Mouse (Mus musculus): ENCODE results near the gene Klra6.
"Not testable (repeated sequence)": the region's sequence is repeated elsewhere in the genome, so short reads cannot be mapped to it uniquely, and the experiment has no call there.

Gene Klra6

DNA sequence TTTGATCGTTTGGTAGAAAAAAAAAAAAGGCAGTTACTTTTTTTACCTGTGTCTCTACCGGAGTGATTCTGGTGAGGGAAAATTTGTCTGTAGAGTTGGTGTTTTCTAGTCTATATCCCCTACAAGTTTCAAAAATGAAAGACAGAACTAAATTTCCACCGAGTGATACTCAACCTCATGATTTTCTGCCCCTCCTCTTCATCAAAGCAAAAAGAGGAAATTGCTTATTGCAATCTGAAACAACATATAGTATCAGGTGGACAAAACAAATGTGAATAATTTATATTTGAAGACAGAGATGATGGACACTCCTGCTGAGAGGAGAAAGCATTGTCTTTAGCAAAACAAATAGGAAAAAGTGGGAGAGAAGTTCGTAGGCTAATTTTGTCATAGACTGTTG, at the start of gene Klra6:
Gene Klra6 (minus strand): TSS at position 101 of the 400 bp plus-strand sequence.
- DNase-seq (ENCODE audit: low spot score), result no peak

DNA sequence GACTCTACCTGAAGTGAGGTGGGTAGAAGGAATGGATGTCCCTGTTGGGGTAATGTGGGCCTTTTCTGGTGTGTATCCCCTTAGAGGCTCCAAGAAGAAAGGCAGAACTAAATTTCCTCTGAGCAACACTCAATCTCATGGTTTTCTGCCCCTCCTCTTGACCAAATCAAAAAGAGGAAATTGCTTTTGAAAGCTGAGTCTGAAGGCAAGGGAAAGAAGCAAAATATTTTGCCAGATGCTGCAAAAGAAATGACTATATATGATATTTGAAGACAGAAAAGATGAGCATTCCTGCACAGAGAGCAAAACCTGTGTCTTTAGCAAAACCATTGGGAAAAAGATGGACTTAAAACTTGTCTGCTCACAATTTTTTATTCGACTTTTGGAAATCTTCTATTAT, 40.4 kb upstream of the Klra6 start, which contains the start of gene Klra4:
Gene Klra4 (minus strand): TSS at position 101 of the 400 bp plus-strand sequence.
- DNase-seq (ENCODE audit: low spot score), result not testable (repeated sequence)

- DNase-seq (ENCODE audit: low spot score), result no peak
These were observed 38.4 kb upstream of the Klra6 start for GRCm38 (mm10) chr6:130065196-130065595.

GRCm38 (mm10) chr6:130035146-130035545, 8.4 kb upstream of the Klra6 start:
- not testable (repeated sequence) for DNase-seq (ENCODE audit: low spot score)

DNA sequence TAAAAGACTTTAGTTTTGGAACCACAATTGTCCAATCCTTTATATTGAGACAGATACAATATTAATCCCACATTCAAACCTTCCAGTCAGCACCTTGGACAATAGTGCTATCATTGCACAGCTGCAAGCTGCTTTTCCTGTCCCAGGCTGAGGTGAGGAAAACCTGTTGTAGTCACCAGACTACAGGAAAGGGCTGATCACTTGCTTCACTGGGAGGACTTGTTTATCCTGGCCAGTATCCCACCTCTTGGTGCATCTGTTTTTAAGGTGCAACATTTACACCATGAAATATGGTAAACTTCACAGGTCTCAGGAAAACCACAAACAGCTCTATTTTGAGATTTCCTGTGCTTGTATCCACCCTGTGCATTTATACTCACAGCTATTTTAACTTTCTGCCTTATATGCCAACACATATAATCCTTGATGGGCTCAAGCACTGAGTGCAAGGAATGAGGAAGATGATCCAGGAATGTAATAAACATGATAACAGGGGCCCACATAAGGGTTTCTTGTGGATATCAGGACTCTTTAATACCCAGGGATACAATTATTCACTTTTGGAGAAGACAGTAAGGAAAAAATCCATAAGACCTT, 4.8 kb upstream of the Klra6 start:
- DNase-seq (ENCODE audit: low spot score), result not testable (repeated sequence)

Measured in ovary, postnatal 14 days (tissue).